Mouse (Mus musculus): ENCODE measurements at regions not wholly inside any gene's neighbourhood (a gene's known extent, or its start where the extent isn't known, plus 50 kb on each side); places are given as distances from the start of the nearest gene placed in this dataset.

GRCm38 (mm10) chr1:80076357-80076756 is 141.9 kb downstream of the Fam124b start:
- Histone ChIP-seq H3K9ac (ENCODE audit: low read length) (no peak overlapping the region), H3K27me3 (ENCODE audit: control insufficient read depth, insufficient read depth, low read length) (no peaks in the 10 kb centered on the region), H3K9me3 (ENCODE audit: control insufficient read depth, low read length) (no peaks in the 10 kb centered on the region), H3K36me3 (ENCODE audit: control insufficient read depth, insufficient read depth, low read length) (no peaks in the 10 kb centered on the region), H3K27ac (ENCODE audit: low read depth, low read length) (no peak overlapping the region), H3K4me1 (replicated peaks; ENCODE audit: control insufficient read depth, insufficient read depth, low read length) (no peaks in the 10 kb centered on the region), H3K4me3 (ENCODE audit: low read depth, low read length) (no peak overlapping the region), H3K4me2 (ENCODE audit: low read depth, low read length, severe bottlenecking) (no peak overlapping the region)
- DNase-seq (ENCODE audit: low spot score) = no peak
- no peak for ATAC-seq (replicated peaks; ENCODE audit: low FRiP score)
- 89% methylated on average over 4 of the region's 4 CpGs for WGBS

DNA sequence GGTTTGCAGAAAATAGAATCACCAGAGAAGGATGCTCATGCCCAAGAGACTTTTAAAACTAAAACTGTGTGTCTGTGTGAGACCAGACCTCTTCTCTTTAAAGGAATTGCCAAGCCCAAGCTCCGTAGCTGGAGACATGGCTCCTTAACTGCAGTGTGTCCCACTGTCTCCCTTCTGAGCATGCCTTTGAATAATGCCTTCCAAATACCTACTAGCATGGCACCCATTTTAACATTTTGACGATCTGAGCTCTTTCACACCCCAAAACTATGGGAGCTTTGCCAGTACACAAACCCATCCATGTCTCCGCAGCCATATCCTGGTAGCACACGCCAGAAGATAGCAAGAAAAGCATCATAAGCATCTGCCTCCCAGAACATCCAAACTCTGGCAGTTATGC is 143.9 kb downstream of the Fam124b start:
- ATAC-seq (replicated peaks; ENCODE audit: low FRiP score) (no peak), DNase-seq (ENCODE audit: low spot score) (no peak)
- 93% methylated on average over 4 of the region's 4 CpGs for WGBS
- H3K4me3 ChIP-seq (ENCODE audit: low read depth, low read length) = no peak overlapping the region
- no peaks in the 10 kb centered on the region for H3K9me3 ChIP-seq (ENCODE audit: control insufficient read depth, low read length)
- no peaks in the 10 kb centered on the region for H3K27me3 ChIP-seq (ENCODE audit: control insufficient read depth, insufficient read depth, low read length)
- no peak overlapping the region for H3K4me2 ChIP-seq (ENCODE audit: low read depth, low read length, severe bottlenecking)
- H3K9ac ChIP-seq (ENCODE audit: low read length) = no peak overlapping the region
- H3K4me1 ChIP-seq (replicated peaks; ENCODE audit: control insufficient read depth, insufficient read depth, low read length) = no peaks in the 10 kb centered on the region
- H3K36me3 ChIP-seq (ENCODE audit: control insufficient read depth, insufficient read depth, low read length) = no peaks in the 10 kb centered on the region
- no peak overlapping the region for H3K27ac ChIP-seq (ENCODE audit: low read depth, low read length)

DNA sequence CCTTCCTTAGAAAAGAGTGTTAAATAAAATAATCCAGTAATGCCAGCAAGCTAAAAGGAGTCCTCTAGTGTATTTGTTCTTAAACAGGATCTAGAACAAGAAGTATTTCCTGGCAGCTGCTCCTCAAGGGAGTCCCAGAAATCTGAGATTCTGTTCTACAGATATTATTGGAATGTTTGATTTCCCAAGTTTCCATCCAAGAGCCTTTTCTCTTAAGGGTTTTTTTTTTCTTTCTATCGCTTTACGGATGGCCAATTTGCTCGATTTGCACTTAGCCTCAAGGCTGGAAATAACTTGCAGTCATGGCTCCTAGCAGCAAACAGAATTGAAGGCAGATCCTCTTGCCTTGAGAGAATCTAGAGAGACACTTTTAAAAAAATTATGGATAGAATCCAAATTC is 144.3 kb downstream of the Fam124b start:
- no peak for DNase-seq (ENCODE audit: low spot score)
- no peak for ATAC-seq (replicated peaks; ENCODE audit: low FRiP score)

DNA sequence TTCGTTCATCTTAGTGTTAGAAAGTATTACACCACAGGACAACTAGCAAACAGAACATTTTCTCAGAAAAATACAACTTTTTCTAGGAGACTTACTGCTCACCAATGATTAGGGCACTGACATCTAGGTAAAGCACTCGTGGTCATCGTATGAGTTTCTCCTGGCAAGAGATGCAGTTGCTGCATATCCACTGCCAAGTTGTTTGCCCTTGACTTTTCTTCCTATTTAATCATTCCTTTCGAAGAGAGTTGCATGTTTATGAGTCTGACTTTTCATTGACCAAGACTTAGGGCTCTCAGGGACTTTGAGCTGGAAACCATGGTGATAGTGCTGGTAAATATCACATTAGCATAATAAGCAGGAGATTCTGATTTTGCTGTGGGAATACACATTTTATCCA is 149.1 kb downstream of the Fam124b start:
- Histone ChIP-seq H3K36me3 (ENCODE audit: control insufficient read depth, insufficient read depth, low read length) (no peaks in the 10 kb centered on the region), H3K9me3 (ENCODE audit: control insufficient read depth, low read length) (no peaks in the 10 kb centered on the region), H3K4me3 (ENCODE audit: low read depth, low read length) (no peak overlapping the region), H3K27ac (ENCODE audit: low read depth, low read length) (no peak overlapping the region), H3K9ac (ENCODE audit: low read length) (no peak overlapping the region), H3K4me2 (ENCODE audit: low read depth, low read length, severe bottlenecking) (no peak overlapping the region), H3K4me1 (replicated peaks; ENCODE audit: control insufficient read depth, insufficient read depth, low read length) (no peaks in the 10 kb centered on the region), H3K27me3 (ENCODE audit: control insufficient read depth, insufficient read depth, low read length) (no peaks in the 10 kb centered on the region)
- DNase-seq (ENCODE audit: low spot score) (no peak), ATAC-seq (replicated peaks; ENCODE audit: low FRiP score) (no peak)
- WGBS = 91% methylated on average over 4 of the region's 4 CpGs

More for the DNA sequence above, 144.3 kb downstream of the Fam124b start:
- Histone ChIP-seq H3K36me3 (ENCODE audit: control insufficient read depth, insufficient read depth, low read length) (no peaks in the 10 kb centered on the region), H3K27ac (ENCODE audit: low read depth, low read length) (no peak overlapping the region), H3K4me3 (ENCODE audit: low read depth, low read length) (no peak overlapping the region), H3K4me2 (ENCODE audit: low read depth, low read length, severe bottlenecking) (no peak overlapping the region), H3K9ac (ENCODE audit: low read length) (no peak overlapping the region), H3K9me3 (ENCODE audit: control insufficient read depth, low read length) (no peaks in the 10 kb centered on the region), H3K4me1 (replicated peaks; ENCODE audit: control insufficient read depth, insufficient read depth, low read length) (no peaks in the 10 kb centered on the region), H3K27me3 (ENCODE audit: control insufficient read depth, insufficient read depth, low read length) (no peaks in the 10 kb centered on the region)
- 85% methylated on average over 3 of the region's 3 CpGs for WGBS

DNA sequence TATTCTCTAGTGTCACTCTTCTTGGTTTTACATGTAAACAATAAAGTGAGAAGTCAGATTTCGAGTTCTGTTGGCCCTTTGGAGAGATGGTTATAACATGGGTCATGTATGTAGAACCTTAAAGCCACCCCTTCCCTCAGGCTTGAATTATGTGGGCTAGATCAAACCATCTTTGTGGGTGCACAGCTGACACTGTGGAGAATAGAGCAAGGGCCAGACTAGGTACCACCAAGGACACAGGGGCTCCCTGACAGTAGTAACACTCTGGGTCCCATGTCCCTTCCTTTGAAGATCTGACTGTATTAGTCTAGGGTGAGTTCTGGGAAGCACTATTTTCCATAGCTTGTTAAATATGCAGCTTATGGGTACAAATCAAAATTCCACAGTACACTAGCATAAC is 156.2 kb downstream of the Fam124b start:
- H3K4me2 ChIP-seq (ENCODE audit: low read depth, low read length, severe bottlenecking) = no peak overlapping the region
- 64% methylated on average over 1 of the region's 1 CpGs for WGBS
- no peak overlapping the region for H3K4me3 ChIP-seq (ENCODE audit: low read depth, low read length)
- H3K27ac ChIP-seq (ENCODE audit: low read depth, low read length) = no peak overlapping the region
- H3K9me3 ChIP-seq (ENCODE audit: control insufficient read depth, low read length) = no peaks in the 10 kb centered on the region
- no peaks in the 10 kb centered on the region for H3K27me3 ChIP-seq (ENCODE audit: control insufficient read depth, insufficient read depth, low read length)
- H3K4me1 ChIP-seq (replicated peaks; ENCODE audit: control insufficient read depth, insufficient read depth, low read length) = no peaks in the 10 kb centered on the region
- no peak overlapping the region for H3K9ac ChIP-seq (ENCODE audit: low read length)
- no peaks in the 10 kb centered on the region for H3K36me3 ChIP-seq (ENCODE audit: control insufficient read depth, insufficient read depth, low read length)
- ATAC-seq (replicated peaks; ENCODE audit: low FRiP score) = no peak
- no peak for DNase-seq (ENCODE audit: low spot score)

DNA sequence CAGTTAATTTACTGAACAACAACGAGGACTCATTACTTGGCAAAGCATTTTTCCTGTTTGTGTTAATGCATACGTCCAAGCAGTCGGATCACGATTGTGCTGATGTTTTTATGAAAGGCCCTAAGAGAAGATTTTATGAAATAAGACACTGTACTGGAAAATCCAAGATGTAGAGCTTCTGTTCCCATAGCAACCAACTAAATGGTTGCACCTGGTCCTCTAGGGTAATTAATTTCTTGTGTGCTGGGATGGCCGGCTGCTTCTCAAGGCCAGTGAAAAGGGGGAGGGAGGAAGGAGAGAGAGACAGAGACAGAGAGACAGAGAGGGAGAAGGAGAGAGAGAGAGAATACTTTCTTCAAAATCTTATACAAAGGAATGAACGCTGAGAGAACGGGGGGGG is 156.6 kb downstream of the Fam124b start:
- no peak overlapping the region for H3K27ac ChIP-seq (ENCODE audit: low read depth, low read length)
- H3K27me3 ChIP-seq (ENCODE audit: control insufficient read depth, insufficient read depth, low read length) = no peaks in the 10 kb centered on the region
- H3K4me1 ChIP-seq (replicated peaks; ENCODE audit: control insufficient read depth, insufficient read depth, low read length) = no peaks in the 10 kb centered on the region
- H3K9ac ChIP-seq (ENCODE audit: low read length) = no peak overlapping the region
- no peaks in the 10 kb centered on the region for H3K36me3 ChIP-seq (ENCODE audit: control insufficient read depth, insufficient read depth, low read length)
- 65% methylated on average over 7 of the region's 7 CpGs for WGBS
- H3K4me3 ChIP-seq (ENCODE audit: low read depth, low read length) = no peak overlapping the region
- no peak overlapping the region for H3K4me2 ChIP-seq (ENCODE audit: low read depth, low read length, severe bottlenecking)
- DNase-seq (ENCODE audit: low spot score) (no peak), ATAC-seq (replicated peaks; ENCODE audit: low FRiP score) (no peak)
- no peaks in the 10 kb centered on the region for H3K9me3 ChIP-seq (ENCODE audit: control insufficient read depth, low read length)

GRCm38 (mm10) chr1:80045141-80045540 is 173.1 kb downstream of the Fam124b start:
- WGBS = 94% methylated on average over 10 of the region's 10 CpGs
- Histone ChIP-seq H3K4me2 (ENCODE audit: low read depth, low read length, severe bottlenecking) (no peak overlapping the region), H3K4me3 (ENCODE audit: low read depth, low read length) (no peak overlapping the region), H3K9me3 (ENCODE audit: control insufficient read depth, low read length) (no peaks in the 10 kb centered on the region), H3K9ac (ENCODE audit: low read length) (no peak overlapping the region), H3K27me3 (ENCODE audit: control insufficient read depth, insufficient read depth, low read length) (no peaks in the 10 kb centered on the region), H3K27ac (ENCODE audit: low read depth, low read length) (no peak overlapping the region), H3K36me3 (ENCODE audit: control insufficient read depth, insufficient read depth, low read length) (no peaks in the 10 kb centered on the region), H3K4me1 (replicated peaks; ENCODE audit: control insufficient read depth, insufficient read depth, low read length) (no peaks in the 10 kb centered on the region)
- DNase-seq (ENCODE audit: low spot score) = no peak
- no peak for ATAC-seq (replicated peaks; ENCODE audit: low FRiP score)

GRCm38 (mm10) chr1:80040409-80040808 is 177.9 kb downstream of the Fam124b start:
- Histone ChIP-seq H3K9me3 (ENCODE audit: control insufficient read depth, low read length) (no peaks in the 10 kb centered on the region), H3K9ac (ENCODE audit: low read length) (no peak overlapping the region), H3K36me3 (ENCODE audit: control insufficient read depth, insufficient read depth, low read length) (no peaks in the 10 kb centered on the region), H3K27me3 (ENCODE audit: control insufficient read depth, insufficient read depth, low read length) (no peaks in the 10 kb centered on the region), H3K4me3 (ENCODE audit: low read depth, low read length) (no peak overlapping the region), H3K4me1 (replicated peaks; ENCODE audit: control insufficient read depth, insufficient read depth, low read length) (no peaks in the 10 kb centered on the region), H3K27ac (ENCODE audit: low read depth, low read length) (no peak overlapping the region), H3K4me2 (ENCODE audit: low read depth, low read length, severe bottlenecking) (no peak overlapping the region)
- WGBS = 93% methylated on average over 3 of the region's 3 CpGs
- ATAC-seq (replicated peaks; ENCODE audit: low FRiP score) (no peak), DNase-seq (ENCODE audit: low spot score) (no peak)

GRCm38 (mm10) chr1:80039891-80040290 is 178.4 kb downstream of the Fam124b start:
- no peak for ATAC-seq (replicated peaks; ENCODE audit: low FRiP score)
- H3K4me2 ChIP-seq (ENCODE audit: low read depth, low read length, severe bottlenecking) = no peak overlapping the region
- no peak overlapping the region for H3K9ac ChIP-seq (ENCODE audit: low read length)
- WGBS = 60% methylated on average over 3 of the region's 3 CpGs
- no peak overlapping the region for H3K4me3 ChIP-seq (ENCODE audit: low read depth, low read length)
- no peak overlapping the region for H3K27ac ChIP-seq (ENCODE audit: low read depth, low read length)
- no peaks in the 10 kb centered on the region for H3K36me3 ChIP-seq (ENCODE audit: control insufficient read depth, insufficient read depth, low read length)
- H3K9me3 ChIP-seq (ENCODE audit: control insufficient read depth, low read length) = no peaks in the 10 kb centered on the region
- no peaks in the 10 kb centered on the region for H3K4me1 ChIP-seq (replicated peaks; ENCODE audit: control insufficient read depth, insufficient read depth, low read length)
- H3K27me3 ChIP-seq (ENCODE audit: control insufficient read depth, insufficient read depth, low read length) = no peaks in the 10 kb centered on the region
- DNase-seq (ENCODE audit: low spot score) = no peak

Data from forebrain, embryonic 11.5 days (tissue).